Mouse (Mus musculus) megakaryocyte, embryonic 14.5 days (primary cell): ENCODE measurements around the gene Mpdz.

Source experiments
- FLI1 ChIP-seq: IDR thresholded peaks from 2 replicates; pipeline ENCODE4 v1.6.1; 2012; ENCODE audit warnings: low read length, inconsistent platforms, mixed read lengths
- GATA1 ChIP-seq: IDR thresholded peaks from 3 replicates; pipeline ENCODE4 v1.6.1; 2012; ENCODE audit warnings: mixed read lengths, low read length, inconsistent platforms, borderline replicate concordance

- TF ChIP-seq GATA1, result no peak
- no peak for TF ChIP-seq FLI1
Observed at GRCm38 (mm10) chr4:81430105-81430504, 12.5 kb downstream of the Mpdz start.
